Mouse (Mus musculus) CH12.LX (cell line): ENCODE data around the gene Plcb2. TPM values are rescaled to one million over a fixed set of nuclear protein-coding genes. Genes with fewer than 3 reads are reported as not detected.

Experiments
- DNase-seq: peaks from one replicate; pipeline ENCODE4 v3.0.0-alpha.2; 2013; ENCODE audit errors: extremely low read depth
- H3K27ac ChIP-seq: 2 replicates; pipeline ENCODE4 v1.5.1; 2012; ENCODE audit warnings: low read depth, mild to moderate bottlenecking, control low read depth, moderate library complexity; ENCODE audit not compliant: insufficient read depth
- H3K27me3 ChIP-seq: replicated peaks from 2 replicates; pipeline ENCODE3; 2012; ENCODE audit warnings: inconsistent platforms
- H3K36me3 ChIP-seq, 2 experiments: replicated peaks in 1 of 2; 2 replicates each; pipeline versions ENCODE3 to v1.6.1; 2012; ENCODE audit warnings: inconsistent platforms in 1 of 2, low read length in 1 of 2, mild to moderate bottlenecking in 1 of 2, mixed read lengths in 1 of 2, moderate library complexity in 1 of 2; ENCODE audit not compliant: control insufficient read depth in 1 of 2, insufficient read depth in 1 of 2
- H3K4me1 ChIP-seq, 2 experiments: 2 replicates each; pipeline ENCODE4 v1.6.1; 2012; ENCODE audit warnings: inconsistent platforms in 1 of 2, moderate library complexity in 1 of 2; ENCODE audit not compliant: insufficient read depth in 2 of 2, control insufficient read depth in 1 of 2
- H3K4me2 ChIP-seq: 2 replicates; pipeline ENCODE4 v1.6.1; 2012; ENCODE audit warnings: low read depth, mild to moderate bottlenecking, control low read depth; ENCODE audit not compliant: poor library complexity, insufficient read depth, severe bottlenecking
- H3K4me3 ChIP-seq, 3 experiments: fragments of 150-350 bp in 1 of 3; sonication (generic) in 1 of 3; replicated peaks in 1 of 3; 2 replicates each; pipeline versions ENCODE3 to v1.5.1; 2011 to 2012; ENCODE audit warnings: low read depth in 2 of 3, low read length in 2 of 3, mild to moderate bottlenecking in 2 of 3, moderate library complexity in 2 of 3, control low read depth in 1 of 3, improper control_type of control experiment in 1 of 3, inconsistent platforms in 1 of 3, mixed read lengths in 1 of 3; ENCODE audit not compliant: poor library complexity in 1 of 3
- H3K79me2 ChIP-seq: replicated peaks from 2 replicates; pipeline ENCODE4 v1.6.1; 2012; ENCODE audit warnings: mild to moderate bottlenecking, moderate library complexity; ENCODE audit not compliant: control insufficient read depth, poor library complexity, insufficient read depth, severe bottlenecking; ENCODE audit errors: extremely low read depth
- H3K9ac ChIP-seq: 2 replicates; pipeline ENCODE4 v1.6.1; 2012; ENCODE audit warnings: low read depth, mild to moderate bottlenecking, control low read depth, moderate library complexity; ENCODE audit not compliant: insufficient read depth
- H3K9me3 ChIP-seq: replicated peaks from 2 replicates; pipeline ENCODE3; 2012; ENCODE audit warnings: low read length, inconsistent platforms, mixed read lengths
- BHLHE40 ChIP-seq: IDR thresholded peaks from 2 replicates; pipeline ENCODE4 v1.6.1; 2011; ENCODE audit warnings: mild to moderate bottlenecking, low read depth, low read length, improper control_type of control experiment
- CHD2 ChIP-seq: IDR thresholded peaks from 2 replicates; pipeline ENCODE4 v1.6.1; 2011; ENCODE audit warnings: low read length, improper control_type of control experiment
- CTCF ChIP-seq, 2 experiments: IDR thresholded peaks in 1 of 2; conservative IDR thresholded peaks in 1 of 2; 2 replicates each; pipeline ENCODE4 v1.5.1; 2011 to 2012; ENCODE audit warnings: low read depth in 2 of 2, low read length in 2 of 2, improper control_type of control experiment in 1 of 2, inconsistent platforms in 1 of 2, mild to moderate bottlenecking in 1 of 2, moderate library complexity in 1 of 2
- ELF1 ChIP-seq: IDR thresholded peaks from 2 replicates; pipeline ENCODE4 v1.6.1; 2014; ENCODE audit warnings: low read depth, mild to moderate bottlenecking, inconsistent platforms, low read length, improper control_type of control experiment
- EP300 ChIP-seq: IDR thresholded peaks from 2 replicates; pipeline ENCODE4 v1.6.1; 2011; ENCODE audit warnings: low read length, improper control_type of control experiment
- ETS1 ChIP-seq: conservative IDR thresholded peaks from 2 replicates; pipeline ENCODE4 v1.6.1; 2012; ENCODE audit warnings: low read depth, mild to moderate bottlenecking, inconsistent platforms, low read length, improper control_type of control experiment, moderate library complexity
- GABPA ChIP-seq: IDR thresholded peaks from 2 replicates; pipeline ENCODE4 v1.6.1; 2012; ENCODE audit warnings: low read depth, low read length, improper control_type of control experiment, inconsistent platforms; ENCODE audit not compliant: insufficient replicate concordance
- HCFC1 ChIP-seq: IDR thresholded peaks from 2 replicates; pipeline ENCODE4 v1.6.1; 2012; ENCODE audit warnings: low read depth, mild to moderate bottlenecking, inconsistent platforms, low read length, improper control_type of control experiment
- JUN ChIP-seq: IDR thresholded peaks from 2 replicates; pipeline ENCODE4 v1.6.1; 2011; ENCODE audit warnings: low read depth, mild to moderate bottlenecking, low read length, improper control_type of control experiment, moderate library complexity; ENCODE audit not compliant: insufficient read depth
- JUND ChIP-seq: conservative IDR thresholded peaks from 2 replicates; pipeline ENCODE4 v1.6.1; 2011; ENCODE audit warnings: low read depth, low read length, improper control_type of control experiment
- MAX ChIP-seq: IDR thresholded peaks from 2 replicates; pipeline ENCODE4 v1.6.1; 2011; ENCODE audit warnings: low read length, improper control_type of control experiment
- MAZ ChIP-seq: IDR thresholded peaks from 2 replicates; pipeline ENCODE4 v1.6.1; 2012; ENCODE audit warnings: low read depth, mild to moderate bottlenecking, inconsistent platforms, low read length, improper control_type of control experiment, moderate library complexity
- MEF2A ChIP-seq: IDR thresholded peaks from 2 replicates; pipeline ENCODE4 v1.6.1; 2014; ENCODE audit warnings: low read depth, mild to moderate bottlenecking, inconsistent platforms, low read length, improper control_type of control experiment, borderline replicate concordance
- MYC ChIP-seq: IDR thresholded peaks from 2 replicates; pipeline ENCODE4 v1.6.1; 2011; ENCODE audit warnings: low read depth, mild to moderate bottlenecking, improper control_type of control experiment, low read length
- NRF1 ChIP-seq: IDR thresholded peaks from 2 replicates; pipeline ENCODE4 v1.6.1; 2014; ENCODE audit warnings: low read depth, mild to moderate bottlenecking, inconsistent platforms, low read length, improper control_type of control experiment, moderate library complexity
- PAX5 ChIP-seq: IDR thresholded peaks from 2 replicates; pipeline ENCODE4 v1.6.1; 2012; ENCODE audit warnings: low read length, inconsistent platforms, mixed read lengths
- POLR2A ChIP-seq: IDR thresholded peaks from 2 replicates; pipeline ENCODE4 v1.6.1; 2011; ENCODE audit warnings: low read depth, mild to moderate bottlenecking, improper control_type of control experiment, low read length
- UBTF ChIP-seq: IDR thresholded peaks from 2 replicates; pipeline ENCODE4 v1.6.1; 2012; ENCODE audit warnings: low read depth, mild to moderate bottlenecking, inconsistent platforms, low read length, improper control_type of control experiment, moderate library complexity
- USF2 ChIP-seq: conservative IDR thresholded peaks from 2 replicates; pipeline ENCODE4 v1.6.1; 2011; ENCODE audit warnings: low read depth, low read length, improper control_type of control experiment
- ZKSCAN1 ChIP-seq: IDR thresholded peaks from 2 replicates; pipeline ENCODE4 v1.6.1; 2012; ENCODE audit warnings: low read depth, inconsistent platforms, low read length, improper control_type of control experiment, borderline replicate concordance
- ZMIZ1 ChIP-seq: IDR thresholded peaks from 2 replicates; pipeline ENCODE4 v1.6.1; 2012; ENCODE audit warnings: low read depth, mild to moderate bottlenecking, inconsistent platforms, low read length, improper control_type of control experiment
- ZNF384 ChIP-seq: IDR thresholded peaks from 2 replicates; pipeline ENCODE4 v1.6.1; 2012; ENCODE audit warnings: low read depth, low read length, improper control_type of control experiment, inconsistent platforms
- dilution Hi-C: fragments of 300-500 bp; cut with MboI; formaldehyde crosslinking; loops from 2 replicates; pipeline ENCODE4 v1.14.3; 2020; ENCODE audit warnings: low sequenced_read_pairs; ENCODE audit not compliant: extremely low pct_unique_long_range_greater_than_20kb, extremely low pct_ligation_motif_present
- in situ Hi-C: fragments of 300-500 bp; cut with MboI; formaldehyde crosslinking; loops from 3 replicates; pipeline ENCODE4 v1.14.3; 2019; ENCODE audit warnings: low sequenced_read_pairs, low pct_ligation_motif_present, low pct_unique_long_range_greater_than_20kb, mixed read lengths
- polyA plus RNA-seq: library from polyadenylated mRNA; unstranded; fragments of >175 nt; gene quantifications from 2 replicates; pipeline ENCODE4 v1.2.1, GENCODE M21; 2012; ENCODE audit warnings: low read depth; ENCODE audit not compliant: insufficient read length
- total RNA-seq, 2 experiments: library from RNA; depleted of rRNA; stranded (reverse); fragments of 300-350 nt in 1 of 2; fragments of >200 nt in 1 of 2; gene quantifications; 2 replicates each; pipeline ENCODE4 v1.2.3; 2012 to 2014

Gene Plcb2
- total and polyA plus RNA-seq, 3 experiments = 5.7 to 22.3 (median 7.8) TPM

- TF ChIP-seq MAZ = peak; percentile 58; the same call in 1 of the 2 replicates
- TF ChIP-seq MYC = no peak
- peak; percentile 74; the same call in 1 of the 2 replicates for TF ChIP-seq MAX
Observed at GRCm38 (mm10) chr2:118759828-118760227, 31.6 kb upstream of the Plcb2 start (continued).

- no peak for DNase-seq
- no peaks in the 10 kb centered on the region for H3K9me3 ChIP-seq
- H3K79me2 ChIP-seq = no peaks in the 10 kb centered on the region
- H3K36me3 ChIP-seq = no peaks in the 10 kb centered on the region
- no peak overlapping the region for H3K27ac ChIP-seq
- H3K4me2 ChIP-seq = no peak overlapping the region
- H3K4me3 ChIP-seq = no peak overlapping the region
- no peak overlapping the region for H3K9ac ChIP-seq
- TF ChIP-seq ETS1 (no peak), ZNF384 (no peak), GABPA (no peak), PAX5 (no peak), NRF1 (no peak), MAZ (no peak), JUN (no peak), ZMIZ1 (no peak), POLR2A (no peak), JUND (no peak), MEF2A (no peak), ZKSCAN1 (no peak), CHD2 (no peak), HCFC1 (no peak), UBTF (no peak), BHLHE40 (no peak), USF2 (no peak), EP300 (no peak), CTCF (conservative IDR thresholded peaks at IDR 0.05 in 1 of 2, IDR thresholded peaks at IDR 0.05 in 1 of 2; ENCODE audit: low read depth in 2 of 2, low read length in 2 of 2) (no peak), ELF1 (no peak)
- H3K4me1 ChIP-seq = peaks cover 5 to 14% of the 10 kb centered on the region in 2 experiments
- peaks cover 15% of the 10 kb centered on the region for H3K27me3 ChIP-seq
- dilution Hi-C loops (no loop called here), in situ Hi-C loops (loop anchor here (25.0 kb wide), 1 partner anchor 431 kb away; no protein-coding TSS in a partner anchor)
Observed at GRCm38 (mm10) chr2:118756103-118756502, 27.9 kb upstream of the Plcb2 start.
